Mouse (Mus musculus) midbrain, embryonic 16.5 days (tissue): Measurements from ENCODE around the gene Gm21783. TPM values are rescaled to one million over a fixed set of nuclear protein-coding genes. Genes with fewer than 3 reads are reported as not detected.
"Not testable (repeated sequence)": the region's sequence is repeated elsewhere in the genome, so short reads cannot be mapped to it uniquely, and the experiment has no call there.

Experiments used
- ATAC-seq: fragments of 200-750 bp; cut with Nextera tagmentation; 2 replicates; pipeline ENCODE4 v1.8.0; 2017; ENCODE audit warnings: moderate TSS enrichment
- H3K27ac ChIP-seq: fragments of 300-500 bp; sonication (generic); 2 replicates; pipeline ENCODE4 v1.5.1; 2014; ENCODE audit warnings: mild to moderate bottlenecking, low read length, mixed read lengths
- H3K27me3 ChIP-seq: fragments of 300-500 bp; sonication (generic); 2 replicates; pipeline ENCODE4 v1.6.1; 2014; ENCODE audit warnings: low read depth, low read length, mixed read lengths; ENCODE audit not compliant: control insufficient read depth, insufficient read depth
- H3K36me3 ChIP-seq: fragments of 300-500 bp; sonication (generic); 2 replicates; pipeline ENCODE4 v1.6.1; 2014; ENCODE audit warnings: mild to moderate bottlenecking, low read length, moderate library complexity, mixed read lengths; ENCODE audit not compliant: control insufficient read depth, insufficient read depth
- H3K4me1 ChIP-seq: fragments of 300-500 bp; sonication (generic); 2 replicates; pipeline ENCODE4 v1.6.1; 2014; ENCODE audit warnings: mild to moderate bottlenecking, low read length, mixed read lengths; ENCODE audit not compliant: control insufficient read depth, insufficient read depth
- H3K4me2 ChIP-seq: fragments of 300-500 bp; sonication (generic); 2 replicates; pipeline ENCODE4 v1.6.1; 2014; ENCODE audit warnings: mild to moderate bottlenecking, low read length, mixed read lengths
- H3K4me3 ChIP-seq: fragments of 300-500 bp; sonication (generic); 2 replicates; pipeline ENCODE4 v1.5.1; 2014; ENCODE audit warnings: low read depth, mild to moderate bottlenecking, low read length, moderate library complexity, mixed read lengths
- H3K9ac ChIP-seq: fragments of 300-500 bp; sonication (generic); 2 replicates; pipeline ENCODE4 v1.6.1; 2014; ENCODE audit warnings: low read depth, low read length, mixed read lengths
- H3K9me3 ChIP-seq: fragments of 300-500 bp; sonication (generic); replicated peaks from 2 replicates; pipeline ENCODE4 v1.6.1; 2014; ENCODE audit warnings: mild to moderate bottlenecking, low read length, mixed read lengths; ENCODE audit not compliant: control insufficient read depth, poor library complexity, severe bottlenecking
- WGBS: fragments of 180-500 bp; shearing (Covaris S2); extraction: QIAGEN DNeasy Blood & Tissue Kit; methylation state at CpG from one replicate; pipeline ENCODE4 v1.1.7; 2014; 5-methylcytosine and 5-hydroxymethylcytosine counted together
- polyA plus RNA-seq: library from polyadenylated mRNA; unstranded; fragments of >200 nt; fragmentation: Nextera tagmentation; extraction: Ambion mirVana; gene quantifications from 2 replicates; pipeline ENCODE4 v1.2.1, GENCODE M21; 2015

The Gm21783 gene
- not detected in 2 replicates for polyA plus RNA-seq

GRCm38 (mm10) chrY:44981163-44981562 lies at the start of gene Gm21783:
Gene Gm21783 (minus strand): TSS chrY:44981263.
- no CpG with 5 or more reads among the region's 1 CpGs for WGBS
- not testable (repeated sequence) for H3K4me3 ChIP-seq, ATAC-seq

More at GRCm38 (mm10) chrY:44981163-44981562, at the start of gene Gm21783:
- not testable (repeated sequence) for H3K4me1 ChIP-seq, H3K36me3 ChIP-seq, H3K27ac ChIP-seq, H3K9me3 ChIP-seq, H3K9ac ChIP-seq, H3K27me3 ChIP-seq, H3K4me2 ChIP-seq
